Mouse (Mus musculus) hindbrain, embryonic 12.5 days (tissue): ENCODE data around the gene Pde1b. TPM values are rescaled to one million over a fixed set of nuclear protein-coding genes. Genes with fewer than 3 reads are reported as not detected.

Experiments used
- ATAC-seq: fragments of 200-750 bp; cut with Nextera tagmentation; 2 replicates; pipeline ENCODE4 v1.8.0; 2017; ENCODE audit warnings: moderate TSS enrichment; ENCODE audit not compliant: low FRiP score
- H3K27ac ChIP-seq: fragments of 300-500 bp; sonication (generic); 2 replicates; pipeline ENCODE4 v1.5.1; 2016; ENCODE audit warnings: mild to moderate bottlenecking
- H3K27me3 ChIP-seq: fragments of 300-500 bp; sonication (generic); 2 replicates; pipeline ENCODE4 v1.6.1; 2016; ENCODE audit warnings: mild to moderate bottlenecking
- H3K36me3 ChIP-seq: fragments of 300-500 bp; sonication (generic); 2 replicates; pipeline ENCODE4 v1.6.1; 2016; ENCODE audit warnings: mild to moderate bottlenecking
- H3K4me1 ChIP-seq: fragments of 300-500 bp; sonication (generic); 2 replicates; pipeline ENCODE4 v1.6.1; 2016
- H3K4me2 ChIP-seq: fragments of 300-500 bp; sonication (generic); replicated peaks from 2 replicates; pipeline ENCODE4 v1.6.1; 2016; ENCODE audit warnings: mild to moderate bottlenecking
- H3K4me3 ChIP-seq: fragments of 300-500 bp; sonication (generic); 2 replicates; pipeline ENCODE4 v1.5.1; 2016; ENCODE audit warnings: mild to moderate bottlenecking
- H3K9ac ChIP-seq: fragments of 300-500 bp; sonication (generic); 2 replicates; pipeline ENCODE4 v1.6.1; 2016; ENCODE audit warnings: mild to moderate bottlenecking, moderate library complexity
- H3K9me3 ChIP-seq: fragments of 300-500 bp; sonication (generic); replicated peaks from 2 replicates; pipeline ENCODE4 v1.6.1; 2016; ENCODE audit warnings: mild to moderate bottlenecking
- whole genome bisulfite sequencing: fragments of 180-500 bp; shearing (Covaris S2); methylation state at CpG from one replicate; pipeline ENCODE4 v1.1.7; 2016; 5-methylcytosine and 5-hydroxymethylcytosine counted together
- polyA plus RNA-seq: library from polyadenylated mRNA; unstranded; fragments of >200 nt; fragmentation: Nextera tagmentation; extraction: Ambion mirVana; gene quantifications from 2 replicates; pipeline ENCODE4 v1.2.1, GENCODE M21; 2016

Pde1b gene
- polyA plus RNA-seq, 1 experiment from 2014 or later = 51.6 TPM

DNA sequence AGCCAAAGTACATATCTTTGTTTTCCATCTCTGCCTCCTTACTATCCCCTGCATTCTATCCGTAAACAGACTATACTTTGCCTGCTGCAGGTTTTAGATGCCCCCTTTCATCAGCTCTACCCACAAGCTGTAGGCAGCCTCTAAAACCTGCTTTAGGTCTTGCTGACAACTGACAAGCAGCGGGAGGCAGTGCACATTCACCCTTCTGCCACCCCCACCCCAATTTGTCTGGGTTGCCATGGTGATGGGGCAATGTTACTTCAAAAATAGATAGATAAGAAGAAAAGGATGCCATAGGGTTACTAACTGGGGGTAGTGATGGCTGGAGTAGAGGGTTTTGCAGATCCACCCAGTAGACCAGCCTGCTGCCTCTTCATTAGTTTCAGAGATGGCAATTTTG, 18.3 kb upstream of the Pde1b start:
- Histone ChIP-seq H3K9ac (no peak overlapping the region), H3K4me3 (no peak overlapping the region), H3K36me3 (no peaks in the 10 kb centered on the region), H3K9me3 (no peaks in the 10 kb centered on the region), H3K4me2 (no peak overlapping the region), H3K27ac (no peak overlapping the region), H3K27me3 (no peaks in the 10 kb centered on the region), H3K4me1 (peaks cover 4% of the 10 kb centered on the region; the same call in 1 of the 2 replicates)
- no peak for ATAC-seq
- WGBS = 43% methylated on average over 2 of the region's 2 CpGs

GRCm38 (mm10) chr15:103485106-103485505, 17.7 kb upstream of the Pde1b start:
- Histone ChIP-seq H3K27me3 (no peaks in the 10 kb centered on the region), H3K9me3 (no peaks in the 10 kb centered on the region), H3K36me3 (no peaks in the 10 kb centered on the region), H3K4me1 (peaks cover 4% of the 10 kb centered on the region; the same call in 1 of the 2 replicates), H3K9ac (no peak overlapping the region), H3K4me3 (no peak overlapping the region), H3K27ac (no peak overlapping the region), H3K4me2 (no peak overlapping the region)
- 61% methylated on average over 3 of the region's 3 CpGs for WGBS
- no peak for ATAC-seq

GRCm38 (mm10) chr15:103486658-103487057, 16.2 kb upstream of the Pde1b start:
- no peak for ATAC-seq
- Histone ChIP-seq H3K27ac (no peak overlapping the region), H3K9me3 (no peaks in the 10 kb centered on the region), H3K4me1 (peaks cover 4% of the 10 kb centered on the region; the same call in 1 of the 2 replicates), H3K27me3 (no peaks in the 10 kb centered on the region), H3K36me3 (no peaks in the 10 kb centered on the region), H3K9ac (no peak overlapping the region), H3K4me2 (no peak overlapping the region), H3K4me3 (no peak overlapping the region)
- 77% methylated on average over 1 of the region's 1 CpGs for WGBS

DNA sequence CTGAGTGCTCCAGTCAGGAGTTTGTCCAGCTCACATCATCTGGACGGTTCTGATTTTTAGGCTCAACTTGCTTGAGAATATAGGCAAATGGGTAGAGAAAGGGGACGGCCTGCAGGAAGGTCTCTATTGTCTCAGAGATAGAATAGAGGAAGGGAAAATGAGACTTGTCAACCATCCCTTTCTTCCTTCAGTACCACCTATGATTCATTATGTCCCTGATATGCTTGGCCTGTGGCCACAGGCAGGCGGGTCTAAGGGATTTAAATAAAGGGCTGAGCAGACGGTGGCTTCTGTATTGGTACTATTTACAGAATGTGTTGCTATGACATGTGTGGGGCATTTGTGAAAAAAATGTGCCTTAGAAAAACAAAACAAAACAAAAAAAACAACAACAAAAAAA, 14.5 kb upstream of the Pde1b start:
- Histone ChIP-seq H3K27me3 (no peaks in the 10 kb centered on the region), H3K36me3 (no peaks in the 10 kb centered on the region), H3K4me3 (no peak overlapping the region), H3K9me3 (no peaks in the 10 kb centered on the region), H3K9ac (no peak overlapping the region), H3K4me1 (peaks cover 8% of the 10 kb centered on the region; the same call in 1 of the 2 replicates), H3K4me2 (no peak overlapping the region), H3K27ac (no peak overlapping the region)
- WGBS = 59% methylated on average over 4 of the region's 4 CpGs
- no peak for ATAC-seq

DNA sequence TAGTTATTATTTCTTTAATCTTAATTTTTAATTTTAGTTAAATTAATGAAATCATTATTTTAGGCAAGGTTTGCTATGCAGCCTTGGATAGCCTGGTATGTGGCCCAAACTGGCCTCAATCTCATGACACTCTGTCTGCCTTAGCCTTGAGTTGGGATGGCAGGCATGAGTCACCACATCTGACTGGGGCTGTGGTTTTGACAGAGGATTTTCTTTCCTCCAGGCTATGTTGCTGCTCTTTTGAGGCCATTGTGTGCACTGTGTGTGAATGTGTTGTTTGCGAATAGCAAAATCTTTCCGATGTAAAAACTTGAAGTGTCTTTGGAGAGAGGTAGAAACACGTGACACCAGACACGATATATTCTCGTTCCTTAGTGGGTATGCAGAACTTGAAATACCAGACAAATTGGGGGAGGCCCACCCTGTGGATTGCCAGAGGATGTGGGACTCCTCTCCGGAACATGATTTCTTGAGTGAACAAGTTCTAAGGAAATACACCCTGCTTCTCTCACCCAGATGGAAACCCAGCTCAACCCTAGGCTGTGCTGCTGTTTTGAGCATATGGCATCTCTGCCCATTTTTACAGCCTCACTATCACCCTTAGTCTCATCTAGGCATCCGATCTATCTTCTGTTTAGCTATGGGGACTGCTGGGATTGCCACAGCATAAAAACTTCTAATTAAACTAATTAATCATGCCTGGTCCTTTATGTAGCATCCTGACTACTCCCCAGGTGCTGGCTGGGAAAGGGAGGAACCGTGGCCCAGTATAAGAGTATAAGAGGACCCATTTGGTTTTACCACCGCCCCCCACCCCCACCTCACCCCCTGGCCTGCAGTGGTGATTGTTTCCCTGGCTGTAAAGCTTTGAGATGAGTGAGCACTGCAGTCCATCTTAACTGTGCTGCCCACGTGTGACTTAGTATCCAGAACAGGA, 6.4 kb upstream of the Pde1b start:
- Histone ChIP-seq H3K27me3 (0 out of 2 replicates have a peak, but pooled peaks cover 6% of the 10 kb centered on the region), H3K36me3 (no peaks in the 10 kb centered on the region), H3K27ac (no peak overlapping the region), H3K4me1 (peaks cover 13% of the 10 kb centered on the region; the same call in 1 of the 2 replicates), H3K4me3 (no peak overlapping the region), H3K9me3 (no peaks in the 10 kb centered on the region), H3K9ac (no peak overlapping the region), H3K4me2 (no peak overlapping the region)
- peak; percentile 51; the same call in 1 of the 2 replicates for ATAC-seq
- 75% methylated on average over 10 of the region's 10 CpGs for WGBS

- no peak overlapping the region for H3K27ac ChIP-seq
- no peaks in the 10 kb centered on the region for H3K9me3 ChIP-seq
- H3K4me2 ChIP-seq = no peak overlapping the region
- WGBS = 41% methylated on average over 3 of the region's 3 CpGs
- no peak overlapping the region for H3K9ac ChIP-seq
- H3K4me3 ChIP-seq = no peak overlapping the region
- H3K27me3 ChIP-seq = 0 out of 2 replicates have a peak, but pooled peaks cover 6% of the 10 kb centered on the region
- ATAC-seq = no peak
- no peaks in the 10 kb centered on the region for H3K36me3 ChIP-seq
- H3K4me1 ChIP-seq = peaks cover 14% of the 10 kb centered on the region
Observed at GRCm38 (mm10) chr15:103498157-103498556, 4.7 kb upstream of the Pde1b start.

DNA sequence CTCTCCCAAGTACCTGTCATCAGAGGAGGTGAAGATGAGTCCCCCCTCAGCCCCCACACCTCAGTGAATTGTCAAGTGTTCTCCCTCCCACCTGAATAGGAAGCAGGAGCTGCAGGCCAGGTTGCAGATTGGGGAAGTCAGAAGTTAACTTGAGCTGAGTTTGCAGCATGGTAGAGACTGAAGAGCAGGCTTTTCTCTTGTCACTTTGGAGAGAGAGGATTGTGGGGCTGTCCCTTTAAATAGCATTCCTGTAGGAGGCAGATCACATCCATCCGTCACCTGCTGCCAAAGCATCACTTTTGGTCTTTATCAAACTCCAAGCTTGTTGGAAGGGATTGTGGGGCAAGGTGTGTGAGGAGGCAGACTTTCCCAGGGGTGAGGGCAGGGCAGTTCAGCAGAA, 2.1 kb upstream of the Pde1b start:
- no peaks in the 10 kb centered on the region for H3K9me3 ChIP-seq
- ATAC-seq = no peak
- no peak overlapping the region for H3K4me2 ChIP-seq
- WGBS = 58% methylated on average over 1 of the region's 1 CpGs
- no peak overlapping the region for H3K27ac ChIP-seq
- H3K27me3 ChIP-seq = 0 out of 2 replicates have a peak, but pooled peaks cover 10% of the 10 kb centered on the region
- no peak overlapping the region for H3K4me3 ChIP-seq
- H3K9ac ChIP-seq = no peak overlapping the region
- peaks cover 26% of the 10 kb centered on the region for H3K4me1 ChIP-seq
- no peaks in the 10 kb centered on the region for H3K36me3 ChIP-seq

DNA sequence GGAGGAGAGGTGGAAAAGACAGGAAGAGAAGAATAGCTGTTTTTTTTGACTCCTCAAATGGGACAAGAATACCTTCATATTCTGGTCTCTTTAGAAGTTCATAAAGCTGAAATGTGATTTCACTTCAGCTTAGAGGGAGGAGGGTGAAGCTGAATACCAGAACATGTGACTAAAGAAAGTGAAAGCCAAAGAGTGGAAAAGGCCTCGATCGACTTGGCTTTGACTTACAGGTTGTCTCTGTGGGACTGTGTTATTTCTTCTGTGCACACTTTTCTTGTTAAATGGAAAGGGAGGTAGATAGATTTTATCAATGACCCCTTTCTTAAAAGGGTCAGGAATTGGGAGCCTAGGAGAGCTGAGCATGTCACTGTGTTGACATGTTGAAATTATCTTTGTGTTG, 1.6 kb upstream of the Pde1b start:
- Histone ChIP-seq H3K9me3 (no peaks in the 10 kb centered on the region), H3K27ac (no peak overlapping the region), H3K4me3 (no peak overlapping the region), H3K4me2 (no peak overlapping the region), H3K4me1 (peaks cover 26% of the 10 kb centered on the region), H3K27me3 (0 out of 2 replicates have a peak, but pooled peaks cover 10% of the 10 kb centered on the region), H3K36me3 (no peaks in the 10 kb centered on the region), H3K9ac (no peak overlapping the region)
- ATAC-seq = no peak
- WGBS = 70% methylated on average over 2 of the region's 2 CpGs

DNA sequence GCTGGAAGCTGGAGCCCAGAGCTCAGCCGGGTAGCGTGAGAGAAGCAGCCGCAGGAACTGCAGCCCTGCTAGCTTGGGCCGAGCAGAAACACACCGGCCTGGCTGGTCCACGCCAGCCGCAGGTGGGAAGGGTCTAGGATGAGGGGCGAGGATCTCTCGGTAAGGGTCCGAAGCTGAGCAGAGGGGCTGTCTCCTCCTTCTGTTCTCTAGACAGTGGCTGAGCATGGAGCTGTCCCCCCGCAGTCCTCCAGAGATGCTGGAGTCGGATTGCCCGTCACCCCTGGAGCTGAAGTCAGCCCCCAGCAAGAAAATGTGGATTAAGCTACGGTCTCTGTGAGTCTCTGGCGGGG, 392 bp downstream of the Pde1b start:
- peak; percentile 81 for ATAC-seq
- 0 out of 2 replicates have a peak, but pooled peaks cover 10% of the 10 kb centered on the region for H3K27me3 ChIP-seq
- H3K4me1 ChIP-seq = peaks cover 23% of the 10 kb centered on the region

DNA sequence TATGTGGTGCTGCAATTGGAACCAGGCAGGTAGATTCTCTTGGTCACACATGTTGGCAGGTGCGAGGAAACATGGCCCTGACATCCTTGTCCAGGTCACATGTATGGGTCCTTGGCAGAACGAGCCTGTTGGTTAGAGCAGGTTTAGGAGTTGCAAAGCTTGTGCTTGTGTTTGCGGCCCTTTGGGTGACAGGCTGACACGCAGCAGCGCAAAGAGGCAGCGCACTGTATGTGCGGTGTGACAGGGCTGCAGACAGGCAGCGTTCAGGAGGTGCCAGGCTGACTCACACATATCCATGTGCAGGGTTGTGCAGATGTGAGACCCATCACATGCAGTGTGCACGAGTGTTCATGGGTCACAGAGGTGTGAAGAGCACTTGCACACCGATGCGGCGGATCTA, 826 bp downstream of the Pde1b start:
- H3K4me1 ChIP-seq = peaks cover 23% of the 10 kb centered on the region
- no peaks in the 10 kb centered on the region for H3K9me3 ChIP-seq
- ATAC-seq = peak; percentile 36
- H3K27me3 ChIP-seq = 0 out of 2 replicates have a peak, but pooled peaks cover 10% of the 10 kb centered on the region
- H3K4me3 ChIP-seq = peak overlapping the region; percentile 69
- H3K9ac ChIP-seq = peak overlapping the region; percentile 85
- peak overlapping the region; percentile 97 for H3K4me2 ChIP-seq
- H3K36me3 ChIP-seq = no peaks in the 10 kb centered on the region
- peak overlapping the region; percentile 79; the same call in 1 of the 2 replicates for H3K27ac ChIP-seq
- WGBS = 43% methylated on average over 12 of the region's 12 CpGs

More for the DNA sequence above, 392 bp downstream of the Pde1b start:
- WGBS = under 1% methylated on average over 15 of the region's 15 CpGs
- Histone ChIP-seq H3K27ac (peak overlapping the region; percentile 79), H3K9ac (peak overlapping the region; percentile 85), H3K9me3 (no peaks in the 10 kb centered on the region), H3K4me3 (peak overlapping the region; percentile 69), H3K4me2 (peak overlapping the region; percentile 97), H3K36me3 (no peaks in the 10 kb centered on the region)

DNA sequence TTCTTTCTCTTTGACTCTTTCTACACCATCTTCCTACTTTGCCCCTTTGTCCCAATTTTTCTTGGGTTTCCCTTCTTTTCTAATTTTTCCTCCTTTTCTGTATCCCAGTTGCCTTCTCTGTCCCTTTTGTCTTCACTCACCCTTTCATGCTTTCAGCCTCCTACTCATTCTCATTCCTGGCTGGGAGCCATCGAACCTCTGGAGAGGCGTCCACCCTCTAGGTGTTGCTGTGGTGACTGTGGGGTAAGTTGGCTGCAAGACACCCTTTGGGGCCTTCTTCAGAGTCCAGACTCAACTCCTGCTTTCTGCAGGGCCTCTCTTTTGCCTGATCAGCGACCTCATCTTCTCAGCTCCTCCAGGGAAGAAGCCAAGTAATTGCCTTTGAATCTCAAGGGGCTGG, 6.5 kb downstream of the Pde1b start:
- ATAC-seq = no peak
- H3K27ac ChIP-seq = no peak overlapping the region
- H3K4me3 ChIP-seq = no peak overlapping the region
- H3K9ac ChIP-seq = no peak overlapping the region
- H3K4me1 ChIP-seq = peaks cover 22% of the 10 kb centered on the region
- no peaks in the 10 kb centered on the region for H3K27me3 ChIP-seq
- WGBS = 55% methylated on average over 3 of the region's 3 CpGs
- no peak overlapping the region for H3K4me2 ChIP-seq
- peaks cover 2% of the 10 kb centered on the region; the same call in 1 of the 2 replicates for H3K36me3 ChIP-seq
- H3K9me3 ChIP-seq = no peaks in the 10 kb centered on the region

- H3K27ac ChIP-seq = no peak overlapping the region
- 61% methylated on average over 1 of the region's 1 CpGs for WGBS
- peaks cover 2% of the 10 kb centered on the region; the same call in 1 of the 2 replicates for H3K36me3 ChIP-seq
- H3K4me2 ChIP-seq = no peak overlapping the region
- peaks cover 32% of the 10 kb centered on the region for H3K4me1 ChIP-seq
- no peak overlapping the region for H3K4me3 ChIP-seq
- no peak overlapping the region for H3K9ac ChIP-seq
- no peaks in the 10 kb centered on the region for H3K9me3 ChIP-seq
- no peak for ATAC-seq
- H3K27me3 ChIP-seq = no peaks in the 10 kb centered on the region
Observed at GRCm38 (mm10) chr15:103511652-103512051, 8.8 kb downstream of the Pde1b start.
